Mouse (Mus musculus) erythroblast, embryonic 14.5 days (primary cell): Measurements from ENCODE around the gene Cacnb3.

Source experiments
- GATA1 ChIP-seq: IDR thresholded peaks from 2 replicates; pipeline ENCODE4 v1.6.1; 2012; ENCODE audit warnings: low read length, inconsistent platforms, mixed read lengths
- TAL1 ChIP-seq: IDR thresholded peaks from 3 replicates; pipeline ENCODE4 v1.6.1; 2012; ENCODE audit warnings: low read length, inconsistent platforms, mixed read lengths

DNA sequence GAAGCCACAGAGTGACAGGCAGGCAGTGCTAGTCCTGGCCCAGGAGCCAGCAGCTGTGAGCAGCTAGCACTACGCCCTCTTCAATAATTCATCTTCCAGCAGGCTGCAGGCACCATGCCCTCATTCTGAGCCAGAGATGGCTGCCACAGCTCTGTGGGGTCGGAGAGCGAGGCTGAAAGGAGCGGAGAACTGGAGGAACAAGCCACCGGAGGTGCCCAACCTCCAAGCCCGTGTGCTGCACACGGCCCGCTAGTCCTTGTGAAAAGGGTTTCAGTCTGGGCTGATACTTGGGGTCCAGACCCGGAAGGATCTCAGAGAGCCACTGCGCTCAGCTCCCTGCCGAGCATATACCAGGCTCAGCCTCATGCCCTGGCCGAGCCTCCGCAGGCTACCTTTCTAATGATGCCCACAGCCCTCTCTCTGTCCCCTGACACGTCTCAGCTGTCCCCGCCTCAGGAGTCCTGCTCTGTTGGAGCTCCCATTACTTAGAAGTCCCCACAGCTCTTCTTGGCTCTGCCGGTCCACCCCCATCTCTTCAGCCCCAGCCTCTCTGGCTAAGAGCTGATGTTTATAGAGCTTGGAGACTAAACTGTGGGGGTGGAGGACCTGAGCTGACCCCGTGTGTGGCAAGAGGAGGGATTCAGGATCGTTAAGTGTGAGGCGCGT, 1.9 kb upstream of the Cacnb3 start:
- no peak for TF ChIP-seq GATA1
- no peak for TF ChIP-seq TAL1
